Mouse (Mus musculus): ENCODE measurements around the gene Usmg5.

Usmg5 gene

DNA sequence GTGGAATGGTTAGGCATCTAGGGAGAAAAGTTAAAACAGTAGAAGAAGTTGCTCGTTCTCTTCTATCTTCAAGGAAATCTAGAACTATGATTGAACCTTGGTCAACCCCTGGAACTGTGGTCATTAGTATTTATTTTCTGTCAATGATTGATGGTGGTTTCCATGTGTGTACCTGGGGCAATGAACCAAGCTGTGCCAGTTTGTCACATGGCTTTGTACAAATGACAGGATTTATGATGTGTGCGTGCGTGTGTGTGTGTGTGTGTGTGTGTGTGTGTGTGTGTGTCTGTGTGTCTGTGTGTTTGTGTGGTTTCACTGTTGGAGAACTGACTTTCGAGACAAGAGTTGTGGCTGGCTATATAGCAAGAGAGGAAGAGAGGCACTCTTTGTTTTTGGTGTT lies 37.0 kb downstream of the Usmg5 start:
- DNase-seq: no peak

DNA sequence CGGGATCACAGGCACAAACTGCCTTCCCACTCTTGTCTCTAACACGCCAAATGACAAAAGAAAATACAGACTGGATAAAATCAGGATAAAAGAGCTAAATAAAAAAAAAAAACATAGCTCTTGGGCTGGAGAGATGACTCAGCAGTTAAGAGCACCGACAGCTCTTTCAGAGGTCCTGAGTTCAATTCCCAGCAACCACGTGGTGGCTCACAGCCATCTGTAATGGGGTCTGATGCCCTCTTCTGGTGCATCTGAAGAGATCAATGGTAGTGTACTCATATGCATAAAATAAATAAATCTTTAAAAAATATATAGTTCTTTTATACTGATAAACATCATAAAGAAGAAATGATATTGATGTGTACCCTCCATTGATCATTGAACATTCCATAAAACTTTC lies 37.5 kb downstream of the Usmg5 start:
- DNase-seq: no peak

DNA sequence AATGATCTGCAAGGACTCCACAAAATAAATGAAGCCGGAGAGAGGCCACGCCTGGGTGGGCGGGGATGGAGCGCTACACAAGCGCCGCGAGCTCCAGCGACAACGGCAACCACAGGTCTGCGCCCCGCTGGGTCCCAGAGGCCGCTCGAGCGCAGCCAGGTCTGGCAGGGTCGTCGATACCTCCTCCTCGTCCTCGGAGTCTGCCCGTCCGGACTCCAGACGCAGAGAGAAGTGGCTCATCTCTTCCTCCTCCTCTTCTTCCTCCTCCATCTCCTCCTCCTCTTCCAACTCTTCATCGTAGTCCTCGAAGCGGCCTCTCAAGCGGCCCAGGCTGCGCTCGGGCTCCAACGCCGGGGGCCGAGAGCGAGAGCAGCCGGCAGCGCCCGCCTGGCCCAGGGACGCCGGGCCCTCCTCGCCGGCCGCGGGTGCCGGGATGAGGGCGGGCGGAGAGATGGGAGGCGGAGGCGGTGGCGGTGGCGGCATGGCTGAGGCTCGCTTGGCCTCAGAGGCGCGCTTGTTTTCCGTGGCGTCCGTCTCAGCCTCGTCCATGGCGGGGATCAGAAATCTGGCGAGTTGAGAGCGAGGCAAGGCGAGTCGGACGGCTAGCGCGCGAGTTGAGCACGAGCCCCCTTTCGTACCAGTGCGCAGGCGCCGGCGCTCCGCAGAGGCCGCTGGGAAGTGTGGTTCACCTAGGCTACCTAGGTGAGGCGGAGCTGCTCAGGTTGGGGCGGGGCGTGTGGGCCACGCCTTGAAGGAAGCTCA lies 40.0 kb downstream of the Usmg5 start, which contains the start of gene Pcgf6:
Pcgf6 (minus strand) TSS at position 636 of the 762 bp plus-strand sequence.
- DNase-seq: peak; percentile 75

DNA sequence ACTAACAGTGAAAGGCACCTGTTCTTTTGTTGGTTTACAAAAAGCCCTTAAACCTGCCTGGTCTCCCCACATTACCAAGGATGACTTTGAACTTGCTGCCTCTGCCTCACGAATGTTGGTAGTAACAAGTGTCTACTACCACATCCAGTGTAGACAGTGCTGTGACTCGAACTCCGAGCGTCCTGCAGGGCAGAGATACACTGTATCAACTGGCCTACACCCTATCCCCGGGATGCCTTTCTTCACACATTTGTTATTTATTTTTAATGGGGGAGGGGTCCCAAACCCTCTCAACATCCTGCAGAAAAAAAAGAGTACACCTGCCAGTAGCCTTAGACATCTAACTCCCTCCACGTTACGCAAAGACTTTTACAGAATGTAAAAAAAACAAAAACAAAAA lies 40.6 kb downstream of the Usmg5 start:
- no peak for DNase-seq

- no peak for DNase-seq
Observed at GRCm38 (mm10) chr19:47049061-47049460, 41.4 kb downstream of the Usmg5 start.

DNA sequence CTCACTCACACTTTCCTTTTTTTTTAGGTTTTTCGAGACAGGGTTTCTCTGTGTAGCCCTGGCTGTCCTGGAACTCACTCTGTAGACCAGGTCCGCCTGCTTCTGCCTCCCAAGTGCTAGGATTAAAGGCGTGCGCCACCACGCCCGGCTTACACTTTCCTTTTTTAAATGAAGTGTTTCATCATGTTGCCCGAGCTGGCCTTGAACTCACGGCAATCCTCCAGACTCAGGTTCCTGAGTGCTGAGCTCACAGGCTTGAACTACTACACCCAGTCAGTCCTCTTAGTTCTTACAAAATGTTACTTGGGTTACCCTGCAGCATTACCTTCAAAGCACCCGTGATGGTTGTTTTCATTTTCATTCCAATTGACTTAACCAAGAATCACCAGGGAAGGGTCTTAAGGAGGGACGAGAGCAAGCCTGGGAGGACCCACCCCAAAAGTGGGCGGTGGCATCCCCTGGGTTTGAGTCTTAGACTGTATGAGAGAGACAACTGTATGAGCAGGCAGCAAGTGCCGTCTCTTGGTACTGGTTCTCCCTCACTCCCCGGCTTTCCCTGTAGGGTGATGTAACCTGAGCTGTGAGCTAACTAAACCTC lies 43.1 kb downstream of the Usmg5 start:
- no peak for DNase-seq

DNA sequence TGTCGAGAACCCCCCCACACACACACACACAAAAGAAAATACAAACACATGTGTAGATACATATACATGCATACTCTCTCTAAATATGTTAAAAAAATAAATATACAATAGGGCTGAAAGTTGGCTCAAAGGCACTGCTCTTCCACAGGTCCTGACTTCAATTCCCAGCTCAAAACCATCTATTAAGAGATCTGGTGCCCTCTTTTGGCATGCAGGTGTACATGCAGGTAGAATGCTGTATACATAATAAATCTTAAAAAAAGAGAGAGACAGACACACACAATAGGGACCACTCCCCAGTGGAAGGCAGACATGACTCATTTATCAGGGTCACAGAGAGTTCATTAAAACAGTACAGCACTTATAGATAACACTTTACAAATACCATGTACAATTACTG lies 44.1 kb downstream of the Usmg5 start:
- DNase-seq: no peak

- DNase-seq: no peak
Observed at GRCm38 (mm10) chr19:47043608-47044007, 46.8 kb downstream of the Usmg5 start.

- no peak for DNase-seq
Observed at GRCm38 (mm10) chr19:47040720-47041473, 49.5 kb downstream of the Usmg5 start.

GRCm38 (mm10) chr19:47036596-47036995 lies 53.9 kb downstream of the Usmg5 start:
- no peak for DNase-seq

GRCm38 (mm10) chr19:47034916-47035315 lies 55.5 kb downstream of the Usmg5 start:
- DNase-seq: no peak

Measured in lung, postnatal 14 days (tissue).